Mouse (Mus musculus) liver, embryonic 14.5 days (tissue): ENCODE results near the gene Zcchc8. TPM values are rescaled to one million over a fixed set of nuclear protein-coding genes. Genes with fewer than 3 reads are reported as not detected.
"Not testable (repeated sequence)": the region's sequence is repeated elsewhere in the genome, so short reads cannot be mapped to it uniquely, and the experiment has no call there.

Source experiments
- ATAC-seq: fragments of 200-750 bp; cut with Nextera tagmentation; 2 replicates; pipeline ENCODE4 v1.8.0; 2017; ENCODE audit warnings: moderate number of reproducible peaks, mild to moderate bottlenecking, moderate library complexity; ENCODE audit not compliant: insufficient read depth
- DNase-seq, 3 experiments: peaks; one replicate each; pipeline ENCODE4 v3.0.0-alpha.2; 2012 to 2013; ENCODE audit warnings: low read depth in 3 of 3, low spot score in 3 of 3
- H3K27ac ChIP-seq: fragments of 300-500 bp; sonication (generic); 2 replicates; pipeline ENCODE4 v1.5.1; 2014; ENCODE audit warnings: moderate library complexity, mild to moderate bottlenecking, control low read depth, inconsistent platforms
- H3K27me3 ChIP-seq: fragments of 300-500 bp; sonication (generic); 2 replicates; pipeline ENCODE4 v1.6.1; 2014; ENCODE audit warnings: mild to moderate bottlenecking, low read length, moderate library complexity; ENCODE audit not compliant: control insufficient read depth, insufficient read depth
- H3K36me3 ChIP-seq: fragments of 300-500 bp; sonication (generic); replicated peaks from 2 replicates; pipeline ENCODE4 v1.6.1; 2014; ENCODE audit warnings: low read depth; ENCODE audit not compliant: control insufficient read depth, insufficient read depth
- H3K4me1 ChIP-seq, 2 experiments: fragments of 200-500 bp in 1 of 2; fragments of 300-500 bp in 1 of 2; sonication (generic) in 1 of 2; replicated peaks; 2 replicates each; pipeline ENCODE4 v1.6.1; 2012 to 2014; ENCODE audit warnings: antibody characterized with exemption in 1 of 2, inconsistent platforms in 1 of 2, low read length in 1 of 2; ENCODE audit not compliant: control insufficient read depth in 2 of 2, insufficient read depth in 2 of 2
- H3K4me2 ChIP-seq: fragments of 300-500 bp; sonication (generic); 2 replicates; pipeline ENCODE4 v1.6.1; 2014; ENCODE audit warnings: low read depth, mild to moderate bottlenecking, control low read depth, moderate library complexity
- H3K4me3 ChIP-seq, 2 experiments: fragments of 200-500 bp in 1 of 2; fragments of 300-500 bp in 1 of 2; sonication (generic) in 1 of 2; 2 replicates each; pipeline ENCODE4 v1.5.1; 2012 to 2014; ENCODE audit warnings: low read depth in 2 of 2, low read length in 2 of 2, mild to moderate bottlenecking in 2 of 2, control low read depth in 1 of 2, inconsistent platforms in 1 of 2, moderate library complexity in 1 of 2; ENCODE audit not compliant: insufficient read depth in 1 of 2
- H3K9ac ChIP-seq: fragments of 300-500 bp; sonication (generic); replicated peaks from 2 replicates; pipeline ENCODE4 v1.6.1; 2014; ENCODE audit warnings: mild to moderate bottlenecking, control low read depth, moderate library complexity
- H3K9me3 ChIP-seq: fragments of 300-500 bp; sonication (generic); 2 replicates; pipeline ENCODE4 v1.6.1; 2016; ENCODE audit warnings: low read length, mixed read lengths; ENCODE audit not compliant: control insufficient read depth
- CTCF ChIP-seq: IDR thresholded peaks from 2 replicates; pipeline ENCODE4 v1.5.1; 2016; ENCODE audit warnings: antibody characterized with exemption, low read depth, control low read depth
- EP300 ChIP-seq: IDR thresholded peaks from 2 replicates; pipeline ENCODE4 v1.6.1; 2016; ENCODE audit warnings: antibody characterized with exemption, low read depth
- WGBS: fragments of 180-500 bp; shearing (Covaris S2); extraction: QIAGEN DNeasy Blood & Tissue Kit; methylation state at CpG from one replicate; pipeline ENCODE4 v1.1.7; 2014; ENCODE audit not compliant: insufficient replicate concordance; 5-methylcytosine and 5-hydroxymethylcytosine counted together
- polyA plus RNA-seq, 2 experiments: library from polyadenylated mRNA; depleted of rRNA in 1 of 2; stranded (reverse) in 1 of 2; unstranded in 1 of 2; fragments of >200 nt; fragmentation: Nextera tagmentation in 1 of 2; extraction: Ambion mirVana in 1 of 2; gene quantifications; 2 replicates each; pipeline versions ENCODE4 v1.2.1 to v1.2.3; 2012 to 2014

Gene Zcchc8
- polyA plus RNA-seq (2012; rRNA removed) (22.7 and 24.2 TPM in 2 replicates), polyA plus RNA-seq (2014; fragmentation: Nextera tagmentation; extraction: Ambion mirVana) (30.0 and 33.5 TPM in 2 replicates)

GRCm38 (mm10) chr5:123720328-123721311 lies at the start of gene Zcchc8:
Gene Zcchc8 (minus strand): TSS chr5:123721100.
- Histone ChIP-seq H3K4me2 (peak within 1 kb of the TSS; percentile 92), H3K36me3 (peaks cover 18% of the 10 kb centered on the region), H3K4me1 (peaks cover 6 to 8% of the 10 kb centered on the region in 2 experiments; a peak in 3 of 4 replicates), H3K27me3 (no peaks in the 10 kb centered on the region), H3K27ac (peak within 1 kb of the TSS; percentile 73), H3K9ac (peak within 1 kb of the TSS; percentile 88), H3K9me3 (no peaks in the 10 kb centered on the region), H3K4me3 (peak within 1 kb of the TSS; percentile 82 to 83)
- WGBS = under 1% methylated on average over 83 of the region's 83 CpGs
- TF ChIP-seq CTCF (no peak), EP300 (no peak)
- peak; percentile 100 for ATAC-seq
- DNase-seq = peak; percentile 94 to 98 (median 96)

- H3K4me1 ChIP-seq, DNase-seq, H3K9ac ChIP-seq, H3K27me3 ChIP-seq, ATAC-seq, H3K4me2 ChIP-seq, H3K27ac ChIP-seq, H3K9me3 ChIP-seq, H3K4me3 ChIP-seq: not testable (repeated sequence)
- WGBS = 90% methylated on average over 11 of the region's 11 CpGs
- H3K36me3 ChIP-seq = peaks cover 72% of the 10 kb centered on the region
These were observed 45.6 kb upstream of the Zcchc8 start for GRCm38 (mm10) chr5:123766455-123766854.

GRCm38 (mm10) chr5:123765506-123765905 lies 44.6 kb upstream of the Zcchc8 start:
- no peak for TF ChIP-seq EP300
- no peak for TF ChIP-seq CTCF
- 85% methylated on average over 11 of the region's 11 CpGs for WGBS
- DNase-seq (no peak), ATAC-seq (no peak)
- H3K4me2 ChIP-seq = no peak overlapping the region
- no peak overlapping the region for H3K27ac ChIP-seq
- no peaks in the 10 kb centered on the region for H3K9me3 ChIP-seq
- H3K36me3 ChIP-seq = peaks cover 71% of the 10 kb centered on the region
- H3K4me3 ChIP-seq = no peak overlapping the region
- H3K4me1 ChIP-seq = no peaks in the 10 kb centered on the region
- no peak overlapping the region for H3K9ac ChIP-seq
- no peaks in the 10 kb centered on the region for H3K27me3 ChIP-seq

GRCm38 (mm10) chr5:123749065-123750064 lies 28.5 kb upstream of the Zcchc8 start, which contains the start of the genes Rsrc2 and Kntc1:
Gene Rsrc2 (minus strand): TSS chr5:123749414.
Gene Kntc1 (plus strand): TSS chr5:123749716.
- peak within 1 kb of the TSS; percentile 97 for H3K4me2 ChIP-seq
- WGBS = under 1% methylated on average over 63 of the region's 63 CpGs
- no peaks in the 10 kb centered on the region for H3K9me3 ChIP-seq
- peaks cover 25 to 30% of the 10 kb centered on the region in 2 experiments for H3K4me1 ChIP-seq
- H3K36me3 ChIP-seq = peaks cover 16% of the 10 kb centered on the region
- ATAC-seq (peak; percentile 90), DNase-seq (peak; percentile 99 to 100 (median 99))
- H3K27me3 ChIP-seq = no peaks in the 10 kb centered on the region
- peak within 1 kb of the TSS; percentile 95 for H3K27ac ChIP-seq
- TF ChIP-seq CTCF (peak; percentile 45), EP300 (peak; percentile 47; the same call in 1 of the 2 replicates)
- H3K4me3 ChIP-seq = peak within 1 kb of the TSS; percentile 71 to 98
- peak within 1 kb of the TSS; percentile 75 for H3K9ac ChIP-seq
